Mouse (Mus musculus): Measurements from ENCODE around the gene Lgals4.

Lgals4 gene

GRCm38 (mm10) chr7:28824941-28825685 is 8.5 kb upstream of the Lgals4 start, which contains the start of gene Ech1:
Gene Ech1, plus strand, starts transcription at chr7:28825217.
- TF ChIP-seq GATA4 (IDR thresholded peaks at IDR 0.05; ENCODE audit: insufficient replicate concordance, low read length): no peak

DNA sequence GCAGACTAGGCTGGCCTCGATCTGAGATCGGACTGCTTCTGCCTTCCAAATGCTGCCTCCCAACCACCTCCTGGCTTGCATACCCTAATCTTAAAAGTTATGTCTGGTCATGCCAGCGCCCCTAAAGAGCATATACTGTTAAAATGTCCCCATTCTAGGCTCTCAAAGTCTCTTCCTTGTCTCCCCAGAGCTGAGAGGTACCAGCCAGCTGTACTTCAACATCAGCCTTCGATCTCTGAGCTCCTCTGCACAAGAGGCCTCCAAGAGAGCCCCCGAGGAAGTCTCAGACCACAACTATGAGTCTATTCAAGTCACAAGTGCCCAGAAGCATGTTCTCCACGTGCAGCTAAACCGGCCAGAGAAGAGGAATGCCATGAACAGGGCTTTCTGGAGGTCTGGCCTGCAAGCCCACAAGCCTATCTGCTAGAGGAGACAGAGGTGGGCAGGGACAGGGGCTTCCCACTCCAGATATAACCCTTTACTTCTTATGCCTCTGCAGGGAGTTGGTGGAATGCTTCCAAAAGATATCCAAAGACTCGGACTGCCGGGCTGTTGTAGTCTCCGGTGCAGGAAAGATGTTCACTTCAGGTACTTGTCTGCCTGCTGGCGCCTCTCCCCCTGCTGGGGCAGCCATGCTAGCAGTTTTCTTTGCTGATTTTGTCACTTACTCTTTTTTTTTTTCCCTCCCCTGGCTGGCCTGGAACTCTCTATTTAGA is 7.8 kb upstream of the Lgals4 start:
- TF ChIP-seq GATA4 (IDR thresholded peaks at IDR 0.05; ENCODE audit: insufficient replicate concordance, low read length): no peak

GRCm38 (mm10) chr7:28826402-28826772 is 7.3 kb upstream of the Lgals4 start:
- no peak for TF ChIP-seq GATA4 (IDR thresholded peaks at IDR 0.05; ENCODE audit: insufficient replicate concordance, low read length)

DNA sequence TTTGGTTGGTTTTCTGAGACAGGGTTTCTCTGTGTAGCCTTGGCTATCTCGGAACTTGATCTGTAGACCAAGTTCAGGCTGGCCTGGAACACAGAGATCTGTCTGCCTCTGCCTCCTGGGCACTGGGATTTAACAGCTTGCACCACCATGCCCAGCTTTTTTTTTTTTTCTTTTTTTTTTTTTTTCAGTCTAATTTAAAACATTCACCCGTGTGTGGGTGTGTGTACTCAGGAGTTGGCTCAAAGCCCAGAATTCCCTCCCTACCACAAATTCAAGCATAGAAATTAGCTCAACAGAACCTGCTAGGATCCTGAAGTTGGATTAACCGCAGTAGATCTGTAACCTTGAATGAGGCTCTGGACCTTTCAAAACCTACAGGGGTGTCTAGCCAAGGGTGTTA is 6.3 kb upstream of the Lgals4 start:
- TF ChIP-seq GATA4 (IDR thresholded peaks at IDR 0.05; ENCODE audit: insufficient replicate concordance, low read length): no peak

DNA sequence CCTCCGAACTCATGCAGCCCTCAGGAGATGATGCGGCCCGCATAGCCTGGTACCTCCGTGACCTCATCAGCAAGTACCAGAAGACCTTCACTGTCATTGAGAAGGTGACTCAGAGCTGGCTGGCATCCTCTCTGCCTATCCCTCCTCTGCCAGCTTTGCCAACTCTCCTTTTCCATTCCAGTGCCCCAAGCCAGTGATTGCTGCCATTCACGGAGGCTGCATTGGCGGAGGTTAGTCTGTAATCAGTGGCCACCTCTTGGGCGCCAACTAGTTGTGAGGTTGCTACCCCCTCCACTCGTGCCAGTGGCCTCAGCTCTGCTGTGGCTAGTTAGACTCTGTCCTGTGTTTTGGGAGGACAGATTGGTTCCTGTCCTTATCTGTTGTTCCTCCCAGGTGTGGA is 3.8 kb upstream of the Lgals4 start:
- no peak for TF ChIP-seq GATA4 (IDR thresholded peaks at IDR 0.05; ENCODE audit: insufficient replicate concordance, low read length)

- no peak for TF ChIP-seq GATA4 (IDR thresholded peaks at IDR 0.05; ENCODE audit: insufficient replicate concordance, low read length)
Observed at GRCm38 (mm10) chr7:28830981-28831380, 2.7 kb upstream of the Lgals4 start.

DNA sequence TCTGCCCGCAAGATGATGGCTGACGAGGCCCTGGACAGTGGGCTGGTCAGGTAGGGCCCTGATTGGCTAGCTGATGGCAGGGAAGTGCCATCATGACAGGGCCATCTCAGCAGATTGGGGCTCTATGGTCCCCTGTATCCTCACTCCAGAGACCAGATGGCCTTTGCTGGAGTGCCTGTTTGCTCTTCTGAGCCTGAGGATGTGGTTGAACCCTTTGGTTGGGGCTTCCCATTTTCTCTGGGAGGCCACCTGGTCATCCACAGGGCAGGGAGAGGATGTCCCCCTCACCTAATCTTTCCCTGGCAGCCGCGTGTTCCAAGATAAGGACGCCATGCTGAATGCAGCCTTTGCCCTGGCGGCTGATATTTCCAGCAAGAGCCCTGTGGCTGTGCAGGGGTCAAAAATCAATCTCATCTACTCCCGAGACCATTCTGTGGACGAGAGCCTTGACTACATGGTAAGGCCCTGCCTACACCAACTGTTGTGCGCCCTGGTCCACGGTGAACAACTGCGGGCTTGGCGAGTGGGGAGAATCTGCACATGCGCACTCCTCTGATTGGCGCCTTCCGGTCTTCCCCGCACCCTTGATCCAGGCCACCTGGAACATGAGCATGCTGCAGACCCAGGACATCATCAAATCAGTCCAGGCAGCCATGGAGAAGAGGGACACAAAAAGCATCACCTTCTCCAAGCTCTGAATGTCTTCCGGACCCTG is 2.1 kb upstream of the Lgals4 start:
- TF ChIP-seq GATA4 (IDR thresholded peaks at IDR 0.05; ENCODE audit: insufficient replicate concordance, low read length): no peak

GRCm38 (mm10) chr7:28832137-28832536 is 1.5 kb upstream of the Lgals4 start:
- TF ChIP-seq GATA4 (IDR thresholded peaks at IDR 0.05; ENCODE audit: insufficient replicate concordance, low read length): no peak

- TF ChIP-seq GATA4 (IDR thresholded peaks at IDR 0.05; ENCODE audit: insufficient replicate concordance, low read length): no peak
Observed at GRCm38 (mm10) chr7:28836936-28837335, 3.3 kb downstream of the Lgals4 start.

- no peak for TF ChIP-seq GATA4 (IDR thresholded peaks at IDR 0.05; ENCODE audit: insufficient replicate concordance, low read length)
Observed at GRCm38 (mm10) chr7:28838331-28838730, 4.7 kb downstream of the Lgals4 start.

DNA sequence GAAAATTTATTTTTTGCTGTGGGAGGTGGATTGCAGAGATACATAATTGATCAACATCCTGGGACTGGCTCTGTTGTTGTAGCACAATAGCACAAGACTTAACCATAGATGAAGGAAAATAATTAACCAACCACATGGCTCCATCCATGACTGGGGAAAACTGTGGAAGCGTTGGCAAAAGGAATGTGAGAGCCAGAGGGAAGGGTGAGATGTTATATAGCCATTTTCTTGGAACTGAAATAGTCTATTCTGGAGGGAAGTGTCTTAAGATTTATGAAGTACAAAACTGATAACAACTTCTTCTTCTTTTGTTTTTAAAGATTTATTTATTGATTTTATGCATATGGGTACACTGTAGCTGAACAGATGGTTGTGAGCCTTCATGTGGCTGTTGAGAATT is 13.6 kb downstream of the Lgals4 start:
- no peak for TF ChIP-seq GATA4 (IDR thresholded peaks at IDR 0.05; ENCODE audit: insufficient replicate concordance, low read length)

- TF ChIP-seq GATA4 (IDR thresholded peaks at IDR 0.05; ENCODE audit: insufficient replicate concordance, low read length): no peak
Observed at GRCm38 (mm10) chr7:28849700-28850236, 16.1 kb downstream of the Lgals4 start.

DNA sequence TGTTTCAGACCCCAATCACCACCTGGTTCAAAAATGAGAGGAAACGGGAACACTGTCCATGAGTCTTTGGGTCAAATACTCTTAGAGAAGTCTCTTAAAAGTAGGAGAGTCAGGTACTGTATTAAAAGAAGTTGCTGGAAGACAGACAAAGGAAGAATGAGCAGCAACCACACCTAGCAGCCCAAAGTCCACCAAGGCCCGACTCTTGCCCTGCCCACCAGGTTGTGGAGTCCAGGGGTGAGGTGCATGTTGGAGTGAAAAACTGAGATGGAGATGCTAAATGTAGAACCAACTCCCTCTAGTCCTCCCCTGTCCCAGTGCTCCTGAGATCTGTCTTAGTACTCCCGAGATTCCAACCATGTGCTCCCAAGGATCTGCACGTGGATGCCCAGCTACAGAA is 17.0 kb downstream of the Lgals4 start:
- no peak for TF ChIP-seq GATA4 (IDR thresholded peaks at IDR 0.05; ENCODE audit: insufficient replicate concordance, low read length)

DNA sequence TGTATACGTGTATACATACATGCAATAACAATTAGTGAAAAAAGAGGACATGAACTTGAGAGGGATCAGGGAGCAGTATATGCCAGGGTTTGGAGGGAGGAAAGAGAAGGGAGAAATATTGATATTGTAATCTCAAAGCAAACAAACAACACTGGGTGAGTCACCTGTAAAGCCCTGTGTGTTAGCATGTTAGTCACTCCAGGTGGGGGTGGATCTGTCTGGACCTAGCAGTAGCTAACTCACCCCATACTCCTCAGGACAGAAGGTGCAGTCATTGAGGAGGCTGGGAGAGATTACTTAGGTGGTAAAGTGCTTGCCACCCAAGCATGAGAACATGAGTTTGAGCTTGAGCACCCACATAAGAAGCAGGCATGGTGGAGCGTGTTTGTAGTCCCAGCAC is 26.3 kb downstream of the Lgals4 start:
- no peak for TF ChIP-seq GATA4 (IDR thresholded peaks at IDR 0.05; ENCODE audit: insufficient replicate concordance, low read length)

DNA sequence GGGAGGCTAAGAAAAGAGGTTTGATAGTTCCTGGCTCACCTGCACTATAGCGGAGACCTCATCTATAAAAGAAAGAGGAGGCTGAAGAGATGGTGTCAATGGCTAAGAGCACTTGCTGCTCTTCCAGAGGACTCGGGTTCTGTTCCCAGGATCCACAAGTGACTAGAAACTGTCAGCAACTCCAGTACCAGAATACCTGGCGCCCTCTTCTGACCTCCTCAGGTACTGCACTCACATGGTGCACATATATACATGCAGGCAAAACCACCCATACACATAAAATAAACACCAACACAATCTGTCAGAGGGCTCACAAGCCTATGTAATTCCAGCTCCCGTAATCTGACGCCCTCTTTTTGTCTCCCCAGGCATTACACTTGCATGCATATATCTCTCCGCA is 27.2 kb downstream of the Lgals4 start:
- TF ChIP-seq GATA4 (IDR thresholded peaks at IDR 0.05; ENCODE audit: insufficient replicate concordance, low read length): no peak
